In the genomic region with DNA sequence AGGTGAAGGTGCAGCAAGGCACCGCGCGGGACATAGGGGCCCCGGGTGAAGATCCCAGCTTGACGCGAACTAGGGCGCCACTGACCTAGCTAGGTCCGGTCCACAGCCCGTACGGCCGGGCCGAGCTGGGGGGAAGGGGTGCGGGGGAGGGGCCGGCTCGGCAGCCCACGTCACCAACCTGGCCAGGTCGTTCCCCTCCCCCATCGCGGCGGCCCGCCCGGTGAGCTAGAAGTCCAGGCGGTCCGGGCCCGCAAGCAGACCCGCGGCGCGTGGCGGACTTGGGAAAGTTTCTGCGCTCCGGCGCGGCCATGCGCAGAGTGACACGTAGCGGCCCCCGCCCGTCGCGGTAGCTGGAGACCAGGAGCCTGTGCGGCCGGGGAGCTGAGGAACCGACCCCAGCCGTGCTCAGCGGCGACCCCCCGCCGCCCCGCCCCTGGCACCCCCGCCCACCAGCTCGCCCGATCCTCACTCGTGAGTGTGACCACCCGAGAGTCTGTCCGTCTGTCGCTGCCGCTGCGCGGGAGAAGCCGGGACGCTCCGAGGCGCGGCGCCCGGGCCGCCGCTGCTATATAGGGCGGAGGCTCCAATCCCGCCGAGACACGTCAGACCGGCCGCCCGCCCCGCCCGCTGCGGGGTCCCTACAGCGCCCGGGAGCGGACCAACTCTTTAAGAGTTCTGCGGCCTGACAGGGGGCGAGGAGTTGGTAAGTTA, we compare ENCODE assay signal across 8 mouse cellular contexts. TPM values are rescaled to one million over a fixed set of nuclear protein-coding genes. Genes with fewer than 3 reads are reported as not detected.
A peak's percentile ranks its signal among the peaks of the same experiment; 100 is the strongest.
DNase-seq lines count a peak whose midpoint lies in the region; ATAC-seq lines count a peak whose summit lies in the region.

No protein-coding gene starts in this region.

- no peaks in the 10 kb centered on the region for H3K9me3 ChIP-seq in intestine, embryonic 16.5 days (ENCODE audit: control insufficient read depth, low read length)
- no peaks in the 10 kb centered on the region for H3K9me3 ChIP-seq in midbrain, embryonic 10.5 days (replicated peaks)

- ATAC-seq in intestine, embryonic 16.5 days = peak; percentile 95

- peak; percentile 88 to 95 for DNase-seq in adrenal gland, adult (ENCODE audit: inconsistent age in 2 of 2, low spot score in 1 of 2)
- peak; percentile 90 for DNase-seq in embryo, embryonic 11 days
- peak; percentile 73 to 75 for DNase-seq in gastrocnemius, postnatal 36 days
- peak; percentile 59 to 62 for DNase-seq in left cerebral cortex, postnatal 36 days (ENCODE audit: low spot score in 2 of 2)
- peak; percentile 80 for DNase-seq in midbrain, embryonic 10.5 days (ENCODE audit: low spot score)
- peak; percentile 28 to 29 for DNase-seq in right cerebral cortex, postnatal 36 days (ENCODE audit: low spot score in 2 of 2)
- DNase-seq in yolk sac, embryonic 10.5 days (ENCODE audit: low spot score) = peak; percentile 88

- peak overlapping the region; percentile 97 for H3K27ac ChIP-seq in intestine, embryonic 16.5 days (ENCODE audit: low read length)
- H3K27ac ChIP-seq in midbrain, embryonic 10.5 days (replicated peaks) = peak overlapping the region; percentile 91

- H3K27me3 ChIP-seq in intestine, embryonic 16.5 days (replicated peaks; ENCODE audit: control insufficient read depth, insufficient read depth, low read length) = no peaks in the 10 kb centered on the region
- H3K27me3 ChIP-seq in midbrain, embryonic 10.5 days (ENCODE audit: low read depth, poor library complexity, severe bottlenecking) = no peaks in the 10 kb centered on the region

- peak overlapping the region; percentile 95 for H3K4me3 ChIP-seq in intestine, embryonic 16.5 days (ENCODE audit: low read length)
- H3K4me3 ChIP-seq in midbrain, embryonic 10.5 days = peak overlapping the region; percentile 97

- intact Hi-C loops in gastrocnemius, postnatal 36 days (cut with DNase I) = loop anchor here (2.0 to 5.0 kb wide), 2 partner anchors 34 to 62 kb away; a partner anchor contains a TSS
- intact Hi-C loops in left cerebral cortex, postnatal 36 days (cut with DNase I) = no loop called here

- WGBS in intestine, embryonic 16.5 days = under 1% methylated on average over 77 of the region's 84 CpGs
- WGBS in midbrain, embryonic 10.5 days = under 1% methylated on average over 73 of the region's 84 CpGs

- peak overlapping the region; percentile 55 for H3K4me2 ChIP-seq in intestine, embryonic 16.5 days (ENCODE audit: low read depth, low read length)

- H3K9ac ChIP-seq in intestine, embryonic 16.5 days (ENCODE audit: low read depth, low read length) = peak overlapping the region; percentile 92

- H3K36me3 ChIP-seq in intestine, embryonic 16.5 days (ENCODE audit: control insufficient read depth, insufficient read depth, low read length) = no peaks in the 10 kb centered on the region
- H3K36me3 ChIP-seq in midbrain, embryonic 10.5 days = peaks cover 20% of the 10 kb centered on the region

- H3K4me1 ChIP-seq in intestine, embryonic 16.5 days (ENCODE audit: control insufficient read depth, insufficient read depth, low read length) = peaks cover 20% of the 10 kb centered on the region
- peaks cover 28% of the 10 kb centered on the region for H3K4me1 ChIP-seq in midbrain, embryonic 10.5 days

RNA-seq across cellular contexts. Expression of a gene that starts 33.3 kb away (rescaled TPM):
- total RNA-seq in gastrocnemius, postnatal 36 days (2021) = 100 to 1,000 TPM; 289 to 302 TPM
- polyA plus RNA-seq in intestine, embryonic 16.5 days (2015; fragmentation: Nextera tagmentation; extraction: Ambion mirVana) = 146 and 159 TPM in 2 replicates
- total RNA-seq in left cerebral cortex, postnatal 36 days (2021) = 100 to 1,000 TPM; 166 to 169 TPM
- polyA plus RNA-seq in midbrain, embryonic 10.5 days (2016; fragmentation: Nextera tagmentation; extraction: Ambion mirVana) = 106 and 107 TPM in 2 replicates

Comparison
In these comparisons a context has a peak if more than half of its experiments do, and no peak if none do; other contexts are left out.
1. Peak in every context shown above with its lines: DNase-seq, ATAC-seq, H3K4me3 ChIP-seq and H3K27ac ChIP-seq.
2. DNase-seq: peak in every context shown above with its lines; median percentile 92 in adrenal gland, adult; 90 in embryo, embryonic 11 days; 88 in yolk sac, embryonic 10.5 days; 80 in midbrain, embryonic 10.5 days; 74 in gastrocnemius, postnatal 36 days; 60 in left cerebral cortex, postnatal 36 days; 28 in right cerebral cortex, postnatal 36 days.